Mouse (Mus musculus) thymus, postnatal 25 days (tissue): ENCODE results near the gene H2afx.
"Not testable (repeated sequence)": the region's sequence is repeated elsewhere in the genome, so short reads cannot be mapped to it uniquely, and the experiment has no call there.

Experiments
- DNase-seq: peaks from one replicate; pipeline ENCODE4 v3.0.0; 2022

H2afx gene

DNA sequence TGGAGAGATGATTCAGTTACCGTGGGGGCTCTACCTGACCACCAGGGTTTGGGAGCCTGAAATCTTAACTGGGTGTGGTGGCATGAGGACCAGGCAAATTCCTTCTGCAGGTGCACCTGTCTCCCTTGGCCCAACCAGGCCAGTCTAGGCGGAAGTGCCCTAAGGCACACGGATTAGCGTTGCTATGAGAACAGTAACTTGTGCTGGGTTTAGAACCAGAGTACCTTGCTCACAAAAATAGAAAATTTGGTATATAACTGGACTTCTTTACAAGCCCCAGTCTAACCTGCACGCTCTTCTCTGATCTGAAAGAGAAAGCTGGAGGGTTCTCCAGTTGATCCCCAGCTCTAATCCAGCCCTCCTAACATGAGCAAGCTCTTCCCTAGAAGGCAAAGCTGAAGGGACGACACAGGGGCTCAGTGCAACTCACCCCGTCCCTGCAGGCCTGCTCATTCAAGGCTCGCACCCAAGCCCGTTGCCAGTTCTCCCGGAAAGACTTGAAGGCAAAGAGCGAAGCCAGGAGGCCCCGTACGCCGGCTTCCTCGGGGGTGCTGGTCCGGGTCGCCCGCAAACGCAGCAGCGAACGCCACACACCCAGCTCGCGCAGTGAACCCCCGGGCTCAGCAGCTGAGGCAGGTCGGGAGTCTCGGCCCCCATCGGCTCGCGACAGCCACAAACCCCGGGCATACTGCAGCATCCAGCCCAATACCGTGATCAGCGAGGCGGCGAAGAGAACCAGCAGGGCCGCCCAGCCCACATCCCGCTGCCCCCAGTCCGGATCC, 15.2 kb upstream of the H2afx start:
- peak; percentile 58 for DNase-seq

DNA sequence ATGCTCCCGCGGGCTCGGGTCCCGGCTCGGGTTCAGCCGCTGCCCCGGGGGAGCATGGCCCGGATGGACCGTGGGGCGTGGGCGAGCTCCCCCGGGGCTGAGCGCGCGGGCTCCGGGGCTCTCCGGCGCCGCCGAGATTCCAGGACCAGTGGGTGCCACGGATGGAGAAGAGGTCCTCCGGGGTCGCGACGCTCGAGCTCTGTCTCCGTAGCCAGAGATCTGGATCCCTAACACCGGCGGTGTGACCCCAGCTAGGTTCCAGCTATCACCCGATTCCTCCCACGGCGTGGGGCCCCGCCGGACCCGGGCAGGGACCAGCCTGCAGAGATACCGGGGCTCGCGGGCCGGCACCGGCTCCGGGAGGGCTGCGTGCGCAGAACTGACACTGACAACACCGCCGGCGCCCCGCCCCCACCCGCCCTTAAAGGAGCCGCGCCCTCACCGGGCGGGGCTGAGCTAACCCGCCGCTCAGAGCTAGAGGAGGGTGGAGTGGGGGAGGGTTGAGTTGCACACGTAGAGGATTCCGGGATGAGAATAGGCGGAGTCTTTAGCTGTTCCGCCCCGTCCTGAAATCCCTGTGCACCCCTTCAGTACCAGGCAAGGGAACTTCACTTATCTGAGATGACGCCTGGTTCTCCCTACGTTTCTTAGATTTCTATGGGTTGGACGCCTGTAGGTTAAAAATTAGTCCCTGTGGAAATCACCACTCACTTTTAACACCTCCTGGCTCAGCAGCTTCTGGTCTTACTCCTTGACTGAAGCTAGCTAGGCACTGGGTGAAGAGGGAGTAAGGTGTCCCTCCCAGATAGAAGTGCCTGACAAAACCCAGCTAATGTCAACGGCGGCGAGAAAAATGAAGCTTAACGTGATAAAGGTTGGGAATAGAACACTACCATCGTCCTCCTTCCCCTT, 14.4 kb upstream of the H2afx start, which contains the start of gene C2cd2l:
Gene C2cd2l (minus strand): TSS at position 399 of the 912 bp plus-strand sequence.
- DNase-seq = peak; percentile 84

DNA sequence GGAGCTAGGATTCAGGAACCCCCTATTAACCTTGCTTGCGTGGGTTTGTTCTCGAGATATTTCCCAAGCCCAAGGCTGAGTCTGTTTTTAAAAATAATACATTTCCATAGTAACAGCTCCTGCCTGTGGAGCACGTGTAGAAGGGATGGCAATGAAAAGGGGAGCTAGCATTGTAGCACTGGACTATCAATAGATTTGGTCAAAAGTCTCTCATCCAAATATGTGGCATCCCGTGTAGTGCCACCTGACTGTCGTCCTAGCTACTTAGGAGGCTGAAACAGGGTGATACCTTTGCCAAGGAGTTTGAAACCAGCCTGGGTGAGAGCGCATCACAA, 13.7 kb upstream of the H2afx start:
- DNase-seq = no peak

DNA sequence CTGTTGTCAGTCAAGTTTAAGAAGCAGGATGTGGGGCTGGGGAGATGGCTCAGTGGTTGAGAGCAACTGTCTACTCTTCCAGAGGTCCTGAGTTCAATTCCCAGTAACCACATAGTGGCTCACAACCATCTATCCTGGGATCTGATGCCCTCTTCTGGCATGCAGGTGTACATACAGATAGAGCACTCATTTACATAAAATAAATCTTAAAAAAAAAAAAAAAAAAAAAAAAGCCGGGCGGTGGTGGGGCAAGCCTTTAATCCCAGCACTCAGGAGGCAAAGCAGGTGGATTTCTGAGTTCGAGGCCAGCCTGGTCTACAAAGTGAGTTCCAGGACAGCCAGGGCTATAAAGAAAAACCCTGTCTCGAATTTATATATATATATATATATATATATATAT, 10.8 kb upstream of the H2afx start:
- not testable (repeated sequence) for DNase-seq

DNA sequence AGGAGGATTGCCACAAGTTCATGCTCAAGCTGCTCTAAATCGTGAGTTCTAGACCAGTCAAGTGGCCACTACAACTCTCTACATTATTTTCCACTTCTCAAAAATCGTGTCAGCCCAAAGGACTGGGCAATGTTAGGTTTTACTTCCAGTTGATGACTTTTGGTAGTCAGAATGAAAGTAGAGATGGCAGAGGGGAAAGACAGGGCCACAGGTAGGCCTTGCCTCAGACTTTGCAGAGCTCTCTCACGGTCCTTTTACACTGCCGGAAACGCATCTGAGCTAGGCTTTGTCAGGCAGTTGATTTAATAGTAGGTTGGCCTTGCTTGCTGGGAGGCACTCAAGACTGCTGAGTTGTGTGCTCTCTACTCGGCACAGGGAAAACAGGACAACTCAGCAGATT, 10.3 kb upstream of the H2afx start:
- DNase-seq = no peak

DNA sequence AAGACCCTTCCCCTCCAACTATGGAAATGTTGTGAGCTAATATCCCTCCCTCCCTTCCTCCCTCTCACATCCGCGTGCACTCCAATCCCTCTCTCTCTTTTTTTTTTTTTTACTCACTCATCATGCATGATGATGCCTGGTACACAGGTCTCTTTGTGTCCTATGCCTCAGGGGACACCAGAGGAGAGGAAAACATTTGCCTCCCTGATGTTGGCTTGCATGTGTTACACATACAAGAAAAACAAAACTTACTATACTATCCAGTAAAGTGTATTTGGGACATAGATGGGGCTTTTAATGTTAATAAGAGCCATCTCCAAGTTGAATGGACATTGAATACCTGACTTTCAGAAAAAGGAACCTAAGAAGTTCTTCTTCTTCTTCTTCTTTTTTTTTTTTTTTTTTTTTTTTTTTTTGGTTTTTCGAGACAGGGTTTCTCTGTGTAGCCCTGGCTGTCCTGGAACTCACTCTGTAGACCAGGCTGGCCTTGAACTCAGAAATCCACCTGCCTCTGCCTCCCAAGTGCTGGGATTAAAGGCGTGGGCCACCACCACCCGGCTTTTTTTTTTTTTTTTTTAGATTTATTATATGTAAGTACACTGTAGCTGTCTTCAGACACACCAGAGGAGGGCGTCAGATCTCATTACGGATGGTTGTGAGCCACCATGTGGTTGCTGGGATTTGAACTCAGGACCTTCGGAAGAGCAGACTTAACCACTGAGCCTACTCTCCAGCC, 9.3 kb upstream of the H2afx start:
- not testable (repeated sequence) for DNase-seq

DNA sequence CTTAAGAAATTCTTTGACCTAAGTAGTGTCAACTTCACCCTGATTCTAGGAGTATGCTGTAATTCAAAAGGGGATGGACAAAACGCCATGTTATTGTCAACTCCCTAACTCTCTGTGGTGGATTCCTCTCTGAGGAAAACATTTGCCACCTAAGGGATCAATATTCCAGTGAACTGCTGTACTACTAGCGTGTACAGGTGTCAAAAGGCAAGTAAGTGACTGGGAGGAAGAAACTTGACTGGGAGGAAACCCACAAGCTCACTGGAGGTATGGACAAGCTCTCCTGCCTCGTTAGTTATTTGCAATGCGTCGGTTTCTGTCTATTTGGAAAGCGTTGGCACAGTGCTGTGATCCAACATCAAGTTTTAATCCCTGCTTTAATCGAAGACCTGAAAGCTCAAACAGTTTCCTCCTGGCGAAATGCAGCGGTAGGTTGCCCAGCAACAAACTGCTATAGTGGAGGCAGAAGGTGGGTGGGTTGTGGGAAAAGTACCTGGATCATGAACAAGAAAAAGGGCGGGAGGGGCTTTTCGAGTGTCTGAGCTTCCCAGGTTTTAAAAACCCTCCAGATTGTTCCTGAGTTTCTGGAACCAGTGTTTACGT, 8.6 kb upstream of the H2afx start, which contains the start of gene Dpagt1:
Gene Dpagt1 (plus strand): TSS at position 252 of the 603 bp plus-strand sequence.
- no peak for DNase-seq

DNA sequence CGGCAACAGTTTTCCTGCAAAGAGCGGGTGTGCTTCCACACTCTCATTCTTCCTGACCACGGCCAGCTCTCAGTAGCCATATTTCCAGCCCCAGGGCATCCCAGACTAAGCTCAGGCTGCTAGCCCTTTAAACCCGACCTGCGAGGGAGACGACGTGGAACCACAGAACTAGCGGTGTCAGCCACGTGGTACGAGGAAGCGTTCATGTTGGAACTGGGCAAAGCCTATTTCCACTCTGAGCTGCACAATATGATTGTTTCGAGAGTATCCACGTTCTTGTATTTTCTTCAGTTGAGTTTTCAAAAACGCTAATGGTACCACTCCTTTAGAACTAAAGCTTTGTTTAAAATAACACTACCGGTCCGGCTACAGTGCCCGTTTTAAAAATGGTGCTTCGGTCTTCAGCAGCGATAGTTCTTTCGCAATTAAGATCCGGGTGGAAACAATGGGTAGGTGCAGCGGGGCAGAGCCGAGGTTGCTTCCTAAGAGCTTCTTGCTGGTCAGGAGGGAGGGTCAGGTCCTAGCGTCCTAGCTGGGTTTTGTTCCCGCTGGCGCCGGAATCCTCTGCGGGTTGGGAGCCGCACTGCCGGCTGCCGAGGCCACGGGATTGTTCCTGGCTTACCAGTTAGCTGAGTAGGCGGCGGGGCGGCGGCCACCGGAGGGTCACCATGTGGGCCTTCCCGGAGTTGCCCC, 8.0 kb upstream of the H2afx start:
- DNase-seq = peak; percentile 77

DNA sequence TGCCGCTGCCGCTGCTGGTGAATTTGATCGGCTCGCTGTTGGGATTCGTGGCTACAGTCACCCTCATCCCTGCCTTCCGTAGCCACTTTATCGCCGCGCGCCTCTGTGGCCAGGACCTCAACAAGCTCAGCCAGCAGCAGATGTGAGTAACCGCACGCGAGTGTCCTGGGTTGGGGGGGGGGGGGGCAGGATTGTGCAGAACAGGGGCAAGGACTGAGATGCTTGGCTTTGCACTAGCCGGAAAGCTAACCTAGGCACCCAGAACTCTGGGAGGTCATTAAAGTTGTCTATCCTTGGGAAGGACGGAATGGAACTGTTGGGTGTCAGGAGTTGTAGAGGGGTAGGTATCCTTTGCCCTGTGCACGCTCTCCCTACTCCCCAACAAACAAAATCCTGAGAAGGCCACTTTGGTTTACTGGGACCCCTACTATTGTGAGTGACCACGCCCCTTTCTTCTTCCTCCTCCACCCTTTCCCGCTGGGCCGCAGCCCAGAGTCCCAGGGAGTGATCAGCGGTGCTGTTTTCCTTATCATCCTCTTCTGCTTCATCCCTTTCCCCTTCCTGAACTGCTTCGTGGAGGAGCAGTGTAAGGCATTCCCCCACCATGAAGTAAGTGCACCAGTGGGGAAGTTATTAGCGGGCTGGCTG, 7.3 kb upstream of the H2afx start:
- DNase-seq = no peak

DNA sequence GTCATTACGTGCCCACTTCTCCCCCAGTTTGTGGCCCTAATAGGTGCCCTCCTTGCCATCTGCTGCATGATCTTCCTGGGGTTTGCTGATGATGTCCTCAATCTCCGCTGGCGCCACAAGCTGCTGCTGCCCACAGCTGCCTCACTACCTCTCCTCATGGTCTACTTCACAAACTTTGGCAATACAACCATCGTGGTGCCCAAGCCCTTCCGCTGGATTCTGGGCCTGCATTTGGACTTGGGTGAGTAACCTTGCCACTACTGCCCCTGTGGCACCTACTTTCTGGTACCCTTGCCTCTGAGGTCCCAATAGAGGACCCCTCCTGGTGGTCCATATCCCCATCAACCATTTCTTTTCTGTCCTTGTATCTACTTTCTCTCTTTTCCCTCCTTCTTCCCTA, 6.6 kb upstream of the H2afx start:
- no peak for DNase-seq

DNA sequence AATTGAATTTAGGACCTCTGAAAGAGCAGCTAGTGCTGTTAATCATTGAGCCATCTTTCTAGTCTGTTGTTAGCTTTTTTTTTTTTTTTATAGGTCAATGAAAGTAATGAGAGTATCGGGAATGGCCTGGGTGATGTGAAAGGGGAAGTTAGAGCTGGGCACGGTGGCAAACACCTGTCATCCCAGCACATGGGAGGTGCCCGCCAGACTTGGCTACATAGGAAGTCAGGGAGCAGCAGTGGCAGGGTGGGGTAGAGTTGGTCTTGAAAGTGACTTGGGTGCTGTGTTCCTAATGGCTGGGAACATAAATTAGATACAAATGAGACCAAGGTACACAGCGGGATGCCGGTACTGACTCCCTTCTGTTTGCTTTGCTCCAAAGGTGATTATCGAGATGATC, 3.8 kb upstream of the H2afx start:
- no peak for DNase-seq

DNA sequence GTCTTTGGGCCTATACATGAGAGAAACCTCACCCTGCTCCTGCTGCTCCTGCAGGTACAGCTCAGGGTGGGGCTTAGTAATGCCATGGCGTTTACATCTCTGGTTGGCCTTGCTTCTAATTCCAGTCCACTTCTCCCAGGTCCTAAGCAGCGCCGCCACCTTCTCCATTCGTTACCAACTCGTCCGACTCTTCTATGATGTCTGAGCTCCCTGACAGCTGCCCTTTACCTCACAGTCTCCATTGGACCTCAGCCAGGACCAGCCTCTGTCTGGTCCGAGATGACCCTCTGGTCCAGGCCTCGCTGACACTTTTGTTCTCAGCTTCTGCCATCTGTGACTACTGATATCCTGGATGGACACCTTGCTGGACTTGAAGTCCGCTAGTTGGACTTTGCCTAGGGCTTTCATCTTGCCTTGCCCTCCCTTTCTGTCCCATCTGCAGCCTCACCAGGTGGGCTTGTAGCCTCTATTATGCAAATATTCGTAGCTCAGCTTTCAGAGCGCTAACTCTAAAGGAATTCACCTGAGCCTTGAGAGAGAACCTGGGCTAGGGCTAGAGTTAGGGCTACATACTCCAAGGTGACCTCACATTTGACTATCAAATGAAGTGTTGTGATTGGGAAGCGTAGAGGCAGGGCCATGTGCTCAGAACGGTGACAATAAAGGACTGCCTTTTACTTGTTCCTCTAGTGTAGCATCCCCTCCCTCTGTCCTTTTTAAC, 1.4 kb upstream of the H2afx start:
- DNase-seq = no peak

DNA sequence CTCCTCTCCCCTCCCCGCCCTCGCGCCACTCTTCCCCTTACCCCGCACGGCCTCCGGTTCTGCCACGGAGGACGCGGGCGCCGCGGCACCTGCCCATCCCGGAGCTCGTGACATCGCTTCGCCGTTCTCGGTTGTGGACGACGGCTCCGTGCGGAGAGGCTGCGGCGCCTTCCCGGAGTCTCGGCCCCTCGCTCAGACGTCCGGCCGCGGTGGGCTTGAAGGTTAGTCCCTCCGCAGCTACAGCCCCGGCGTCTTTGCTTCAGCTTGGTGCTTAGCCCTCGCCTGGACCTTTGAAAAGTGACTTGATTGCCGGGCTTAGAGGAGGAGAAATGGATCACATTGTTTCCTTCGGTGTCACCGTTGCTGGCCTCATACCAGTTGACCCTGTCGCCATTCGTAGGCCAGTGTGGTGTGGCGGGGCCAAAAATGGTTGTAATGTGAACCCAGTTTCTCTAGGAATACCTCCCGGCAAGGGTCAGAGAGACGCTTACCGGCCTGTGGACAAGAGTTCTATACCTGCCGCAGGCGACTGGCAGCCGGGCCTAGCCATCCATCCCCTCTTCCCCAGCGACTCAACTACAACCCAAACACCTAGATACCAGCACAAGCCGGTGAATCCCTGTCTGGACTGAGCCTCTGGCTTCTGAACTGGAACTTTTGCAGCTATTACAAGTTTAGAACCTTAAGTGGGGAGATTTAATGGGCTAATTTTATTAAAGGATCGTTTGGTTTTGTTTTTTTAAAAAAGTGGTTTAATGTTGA, 1.0 kb downstream of the H2afx start:
- DNase-seq = peak; percentile 59

DNA sequence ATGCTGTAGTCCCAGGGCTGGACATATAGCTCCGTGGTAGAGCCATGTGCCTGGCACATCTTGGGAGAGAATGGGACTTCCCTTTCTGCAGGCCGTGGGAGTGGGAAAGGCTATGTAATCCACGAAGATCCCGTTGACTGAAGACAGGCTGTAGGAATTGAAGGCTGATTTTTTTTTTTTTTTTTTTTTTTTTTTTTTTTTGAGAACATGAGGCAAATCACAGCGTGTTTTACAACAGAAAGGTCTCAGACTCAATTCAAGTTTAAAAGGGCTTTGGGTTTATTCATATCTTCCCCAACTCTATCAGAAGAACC, 1.6 kb downstream of the H2afx start:
- DNase-seq = no peak

DNA sequence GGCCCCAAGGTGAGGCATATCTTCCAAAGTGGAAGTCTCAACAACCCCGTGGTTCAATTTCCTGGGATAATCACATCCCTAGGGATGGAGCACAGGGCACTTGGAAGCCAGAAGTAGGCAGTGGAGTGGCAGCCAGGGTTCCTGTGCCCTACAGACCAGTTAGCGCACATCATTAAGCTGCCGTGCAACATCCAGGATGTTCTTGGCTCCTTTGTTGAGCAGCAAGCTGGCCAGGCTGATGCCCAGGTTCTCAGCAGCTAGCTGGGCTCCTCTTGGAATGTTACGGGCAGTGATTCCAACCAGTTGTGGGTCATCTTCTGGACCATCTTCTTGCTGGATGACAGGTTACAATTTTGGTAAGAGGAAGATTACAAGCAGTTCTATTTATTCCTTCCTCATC, 2.0 kb downstream of the H2afx start:
- not testable (repeated sequence) for DNase-seq

DNA sequence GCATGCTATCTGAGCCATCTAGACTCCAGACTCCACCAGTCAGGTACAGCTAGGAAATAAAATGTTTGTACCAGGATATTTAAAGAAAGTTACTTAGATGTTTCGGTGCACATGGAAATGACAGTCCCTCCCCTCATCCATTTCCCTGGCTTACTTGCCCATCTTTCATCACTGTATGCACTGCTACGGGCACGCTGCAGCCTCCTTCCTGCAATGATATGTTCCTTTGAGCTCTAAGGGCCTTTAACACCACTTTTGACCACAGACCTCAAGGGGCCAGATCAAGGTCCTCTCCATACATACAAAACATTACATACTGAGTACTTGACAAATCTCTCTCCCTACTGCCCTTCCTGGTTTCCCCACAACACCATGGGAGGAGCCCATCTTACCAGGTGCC, 2.5 kb downstream of the H2afx start:
- DNase-seq = no peak

DNA sequence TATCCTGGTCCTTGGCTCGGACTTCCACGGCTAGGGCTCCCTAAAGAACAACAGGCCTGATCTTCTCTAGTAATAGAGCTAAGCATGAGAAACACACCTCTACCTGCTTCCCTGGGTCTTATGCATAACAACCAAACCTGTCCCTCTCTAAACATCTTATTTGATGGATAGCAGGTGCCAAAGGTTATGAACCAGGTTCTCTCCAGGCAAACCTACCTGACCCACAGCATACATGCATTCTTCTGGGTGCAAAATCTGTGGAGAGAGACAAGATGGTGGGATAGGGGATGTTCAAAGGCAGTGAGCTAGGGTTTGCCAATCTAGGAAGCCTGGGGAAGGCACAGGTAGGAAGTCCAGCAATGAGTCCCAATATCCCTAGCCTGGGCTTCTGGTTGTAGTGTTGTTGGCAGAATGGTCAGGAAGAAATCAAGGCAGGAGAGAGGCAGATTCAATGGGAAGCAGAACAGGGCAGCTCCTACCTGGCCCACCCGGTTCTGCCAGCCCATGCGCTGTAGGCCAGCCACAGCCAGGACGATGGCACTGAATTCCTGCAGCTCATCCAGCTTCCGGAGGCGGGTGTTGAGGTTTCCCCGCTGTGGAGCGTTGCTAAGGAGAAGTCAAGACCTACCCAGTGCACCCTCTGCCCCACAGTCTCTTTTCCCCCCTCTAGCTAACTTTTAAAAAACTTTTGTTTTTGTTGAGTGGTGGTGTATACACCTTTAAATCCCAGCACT, 3.1 kb downstream of the H2afx start:
- no peak for DNase-seq

DNA sequence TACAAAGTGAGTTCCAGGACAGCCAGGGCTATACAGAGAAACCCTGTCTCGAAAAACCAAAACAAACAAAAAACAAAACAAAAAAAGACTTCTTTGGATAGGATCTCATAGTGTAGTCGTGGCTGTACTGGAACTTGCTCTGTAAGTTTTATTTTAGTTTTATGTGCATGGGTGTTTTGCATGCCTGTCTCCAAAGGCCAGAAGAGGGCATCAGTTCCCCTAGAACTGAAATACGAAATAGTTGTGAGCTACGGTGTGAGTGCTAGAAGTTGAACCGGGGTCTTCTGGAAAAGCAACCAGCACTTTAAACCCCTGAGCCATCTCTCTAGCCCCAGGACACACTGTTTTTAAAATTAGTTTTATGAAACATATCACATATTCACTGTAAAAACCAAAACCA, 4.1 kb downstream of the H2afx start:
- DNase-seq = no peak

DNA sequence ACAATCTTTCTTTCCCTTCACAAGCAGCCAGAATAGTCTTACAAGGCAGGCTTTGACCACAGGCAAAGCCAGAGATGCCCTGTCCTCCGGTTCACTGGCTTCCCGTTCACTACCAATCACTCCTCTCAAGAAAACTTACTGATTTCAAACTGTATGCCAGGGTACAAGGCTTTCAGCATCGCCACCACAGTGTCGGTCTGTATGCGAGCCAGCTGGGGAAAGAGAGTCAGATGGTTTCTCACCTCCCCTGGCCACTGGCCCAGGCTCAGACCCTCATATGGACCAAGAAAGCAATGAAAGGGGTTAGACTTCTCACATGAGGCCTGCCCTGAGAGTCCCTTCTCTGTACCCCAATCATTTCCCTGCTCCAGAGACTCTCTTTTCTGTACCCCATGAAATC, 7.0 kb downstream of the H2afx start:
- DNase-seq = no peak

DNA sequence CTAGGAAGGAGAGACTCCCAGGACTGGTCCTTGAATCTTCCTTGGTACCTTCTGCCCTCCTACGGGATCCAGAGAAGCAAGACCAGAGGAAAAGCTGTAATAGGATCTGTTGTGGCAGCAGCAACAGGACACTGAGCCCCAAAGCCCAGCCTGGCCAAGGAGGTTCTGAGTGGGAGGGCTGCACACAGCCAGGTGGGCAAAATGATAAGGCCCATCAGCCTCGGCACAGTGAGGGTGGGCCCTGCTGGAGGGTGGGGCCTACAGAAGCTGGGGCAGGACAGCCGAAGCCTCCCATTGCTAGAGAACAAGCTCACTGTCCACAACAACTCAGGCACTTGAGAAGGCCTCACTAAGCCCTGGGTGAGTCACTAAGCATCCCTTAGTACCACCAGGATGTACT, 7.7 kb downstream of the H2afx start:
- DNase-seq = no peak
